Mouse (Mus musculus) stomach, postnatal 0 days (tissue): ENCODE results near the gene Npr3. TPM values are rescaled to one million over a fixed set of nuclear protein-coding genes. Genes with fewer than 3 reads are reported as not detected.
A peak's percentile ranks its signal among the peaks of the same experiment; 100 is the strongest.

Experiments
- ATAC-seq: fragments of 200-750 bp; cut with Nextera tagmentation; 2 replicates; pipeline ENCODE4 v1.8.0; 2017; ENCODE audit not compliant: low FRiP score, low TSS enrichment
- DNase-seq: peaks from one replicate; pipeline ENCODE4 v3.0.0-alpha.2; 2016; ENCODE audit warnings: low spot score
- H3K27ac ChIP-seq: fragments of 300-500 bp; sonication (generic); replicated peaks from 2 replicates; pipeline ENCODE4 v1.5.1; 2014; ENCODE audit warnings: mild to moderate bottlenecking, control low read depth
- H3K27me3 ChIP-seq: fragments of 300-500 bp; sonication (generic); 2 replicates; pipeline ENCODE4 v1.6.1; 2014; ENCODE audit warnings: low read length; ENCODE audit not compliant: control insufficient read depth, insufficient read depth
- H3K36me3 ChIP-seq: fragments of 300-500 bp; sonication (generic); 2 replicates; pipeline ENCODE4 v1.6.1; 2014; ENCODE audit warnings: low read length, mixed read lengths; ENCODE audit not compliant: control insufficient read depth, insufficient read depth
- H3K4me1 ChIP-seq: fragments of 300-500 bp; sonication (generic); replicated peaks from 2 replicates; pipeline ENCODE4 v1.6.1; 2014; ENCODE audit warnings: antibody characterized with exemption; ENCODE audit not compliant: control insufficient read depth, insufficient read depth
- H3K4me2 ChIP-seq: fragments of 300-500 bp; sonication (generic); replicated peaks from 2 replicates; pipeline ENCODE4 v1.6.1; 2014; ENCODE audit warnings: low read depth, mild to moderate bottlenecking, control low read depth, moderate library complexity
- H3K4me3 ChIP-seq: fragments of 300-500 bp; sonication (generic); 2 replicates; pipeline ENCODE4 v1.5.1; 2014; ENCODE audit warnings: low read depth, low read length, control low read depth
- H3K9ac ChIP-seq: fragments of 300-500 bp; sonication (generic); 2 replicates; pipeline ENCODE4 v1.6.1; 2014; ENCODE audit warnings: mild to moderate bottlenecking, low read length, control low read depth, mixed read lengths
- H3K9me3 ChIP-seq: fragments of 300-500 bp; sonication (generic); 2 replicates; pipeline ENCODE4 v1.6.1; 2016; ENCODE audit warnings: low read length; ENCODE audit not compliant: control insufficient read depth
- CTCF ChIP-seq: IDR thresholded peaks from 2 replicates; pipeline ENCODE4 v1.5.1; 2016; ENCODE audit warnings: antibody characterized with exemption, low read depth, mild to moderate bottlenecking, moderate library complexity
- EP300 ChIP-seq: optimal IDR thresholded peaks from 2 replicates; pipeline ENCODE3; 2016; ENCODE audit warnings: antibody characterized with exemption
- WGBS: fragments of 180-500 bp; shearing (Covaris S2); extraction: QIAGEN DNeasy Blood & Tissue Kit; methylation state at CpG from one replicate; pipeline ENCODE4 v1.1.7; 2014; 5-methylcytosine and 5-hydroxymethylcytosine counted together
- polyA plus RNA-seq: library from polyadenylated mRNA; unstranded; fragments of >200 nt; fragmentation: Nextera tagmentation; extraction: Ambion mirVana; gene quantifications from 2 replicates; pipeline ENCODE4 v1.2.1, GENCODE M21; 2015

Npr3 gene
- 1.7 and 2.1 TPM in 2 replicates for polyA plus RNA-seq

GRCm38 (mm10) chr15:11906571-11907531 lies at the start of gene Npr3:
Npr3 (minus strand) TSS chr15:11907287.
- Histone ChIP-seq H3K36me3 (no peaks in the 10 kb centered on the region), H3K4me1 (peaks cover 11% of the 10 kb centered on the region), H3K4me2 (peak within 1 kb of the TSS; percentile 92), H3K9me3 (no peaks in the 10 kb centered on the region), H3K27ac (peak within 1 kb of the TSS; percentile 65), H3K27me3 (peaks cover 4% of the 10 kb centered on the region; the same call in 1 of the 2 replicates), H3K4me3 (peak within 1 kb of the TSS; percentile 56), H3K9ac (peak within 1 kb of the TSS; percentile 53)
- TF ChIP-seq EP300 (no peak), CTCF (peak; percentile 68)
- ATAC-seq = no peak
- peak; percentile 42 for DNase-seq
- under 1% methylated on average over 42 of the region's 42 CpGs for WGBS

- no peak for DNase-seq
- H3K27me3 ChIP-seq = no peaks in the 10 kb centered on the region
- H3K9me3 ChIP-seq = no peaks in the 10 kb centered on the region
- no peak overlapping the region for H3K27ac ChIP-seq
- 78% methylated on average over 7 of the region's 7 CpGs for WGBS
- TF ChIP-seq EP300 (no peak), CTCF (no peak)
- no peak overlapping the region for H3K9ac ChIP-seq
- no peak overlapping the region for H3K4me3 ChIP-seq
- H3K4me1 ChIP-seq = no peaks in the 10 kb centered on the region
- no peak for ATAC-seq
- no peak overlapping the region for H3K4me2 ChIP-seq
- no peaks in the 10 kb centered on the region for H3K36me3 ChIP-seq
These were observed 49.0 kb upstream of the Npr3 start for GRCm38 (mm10) chr15:11956129-11956528.

GRCm38 (mm10) chr15:11954190-11954589 lies 47.1 kb upstream of the Npr3 start:
- H3K9ac ChIP-seq = no peak overlapping the region
- no peak for TF ChIP-seq EP300
- no peak for TF ChIP-seq CTCF

GRCm38 (mm10) chr15:11952159-11952558 lies 45.1 kb upstream of the Npr3 start:
- 71% methylated on average over 3 of the region's 3 CpGs for WGBS
- no peak overlapping the region for H3K4me3 ChIP-seq
- no peaks in the 10 kb centered on the region for H3K9me3 ChIP-seq
- no peak for TF ChIP-seq CTCF
- no peak for TF ChIP-seq EP300
- H3K4me1 ChIP-seq = no peaks in the 10 kb centered on the region
- H3K36me3 ChIP-seq = no peaks in the 10 kb centered on the region
- H3K4me2 ChIP-seq = no peak overlapping the region
- no peaks in the 10 kb centered on the region for H3K27me3 ChIP-seq
- ATAC-seq (no peak), DNase-seq (no peak)
- no peak overlapping the region for H3K9ac ChIP-seq
- no peak overlapping the region for H3K27ac ChIP-seq

More at GRCm38 (mm10) chr15:11954190-11954589, 47.1 kb upstream of the Npr3 start:
- H3K4me3 ChIP-seq = no peak overlapping the region
- no peaks in the 10 kb centered on the region for H3K4me1 ChIP-seq
- no peak overlapping the region for H3K4me2 ChIP-seq
- H3K36me3 ChIP-seq = no peaks in the 10 kb centered on the region
- DNase-seq = no peak
- H3K9me3 ChIP-seq = no peaks in the 10 kb centered on the region
- no peak for ATAC-seq
- H3K27ac ChIP-seq = no peak overlapping the region
- 49% methylated on average over 4 of the region's 4 CpGs for WGBS
- H3K27me3 ChIP-seq = no peaks in the 10 kb centered on the region

GRCm38 (mm10) chr15:11951181-11951580 lies 44.1 kb upstream of the Npr3 start:
- Histone ChIP-seq H3K9me3 (no peaks in the 10 kb centered on the region), H3K27ac (no peak overlapping the region), H3K4me3 (no peak overlapping the region), H3K9ac (no peak overlapping the region), H3K36me3 (no peaks in the 10 kb centered on the region), H3K27me3 (no peaks in the 10 kb centered on the region), H3K4me1 (no peaks in the 10 kb centered on the region), H3K4me2 (no peak overlapping the region)
- ATAC-seq = no peak
- no peak for DNase-seq
- no peak for TF ChIP-seq CTCF
- TF ChIP-seq EP300 = no peak
- 96% methylated on average over 7 of the region's 7 CpGs for WGBS

GRCm38 (mm10) chr15:11950144-11950543 lies 43.1 kb upstream of the Npr3 start:
- no peak for TF ChIP-seq CTCF
- TF ChIP-seq EP300 = no peak
- H3K4me3 ChIP-seq = no peak overlapping the region
- WGBS = 84% methylated on average over 10 of the region's 10 CpGs
- DNase-seq (no peak), ATAC-seq (no peak)
- H3K27me3 ChIP-seq = no peaks in the 10 kb centered on the region
- H3K4me2 ChIP-seq = no peak overlapping the region
- no peak overlapping the region for H3K9ac ChIP-seq
- no peaks in the 10 kb centered on the region for H3K9me3 ChIP-seq
- H3K36me3 ChIP-seq = no peaks in the 10 kb centered on the region
- H3K4me1 ChIP-seq = no peaks in the 10 kb centered on the region
- H3K27ac ChIP-seq = no peak overlapping the region
